Mouse (Mus musculus) E14TG2a.4 (cell line): ENCODE data around the gene Tgm2.

Experiments used
- CTCF ChIP-seq: conservative IDR thresholded peaks from 2 replicates; pipeline ENCODE4 v1.5.1; 2014; ENCODE audit warnings: low read length
- NANOG ChIP-seq: IDR thresholded peaks from 2 replicates; pipeline ENCODE4 v1.6.1; 2014; ENCODE audit warnings: borderline replicate concordance, low read length, mixed read lengths

- TF ChIP-seq CTCF (no peak), NANOG (no peak)
Measured at GRCm38 (mm10) chr2:158141271-158141670, 5.0 kb downstream of the Tgm2 start.
